Mouse (Mus musculus) olfactory bulb, adult 2 months (tissue): ENCODE measurements at regions not wholly inside any gene's neighbourhood (a gene's known extent, or its start where the extent isn't known, plus 50 kb on each side); places are given as distances from the start of the nearest gene placed in this dataset.
"Not testable (repeated sequence)": the region's sequence is repeated elsewhere in the genome, so short reads cannot be mapped to it uniquely, and the experiment has no call there.

Experiments
- H3K27ac ChIP-seq: fragments of 200-500 bp; 2 replicates; pipeline ENCODE4 v1.5.1; 2012; ENCODE audit warnings: low read depth, low read length; ENCODE audit not compliant: insufficient read depth
- H3K4me1 ChIP-seq: fragments of 200-500 bp; 2 replicates; pipeline ENCODE4 v1.6.1; 2012; ENCODE audit warnings: low read length; ENCODE audit not compliant: control insufficient read depth, insufficient read depth
- H3K4me3 ChIP-seq: fragments of 200-500 bp; 2 replicates; pipeline ENCODE4 v1.5.1; 2012; ENCODE audit warnings: mild to moderate bottlenecking, low read depth, low read length, moderate library complexity; ENCODE audit not compliant: insufficient read depth
- CTCF ChIP-seq: fragments of 200-500 bp; IDR thresholded peaks from 2 replicates; pipeline ENCODE4 v1.5.1; 2012; ENCODE audit warnings: low read depth, mild to moderate bottlenecking, low read length, moderate library complexity; ENCODE audit not compliant: insufficient read depth
- POLR2A ChIP-seq: fragments of 200-500 bp; IDR thresholded peaks from 2 replicates; pipeline ENCODE4 v1.6.1; 2012; ENCODE audit warnings: mild to moderate bottlenecking, low read depth, low read length, moderate library complexity; ENCODE audit not compliant: insufficient read depth
- WGBS: fragments of 180-500 bp; shearing (Covaris S2); methylation state at CpG from one replicate; pipeline ENCODE4 v1.1.7; 2018; 5-methylcytosine and 5-hydroxymethylcytosine counted together

GRCm38 (mm10) chr6:68813346-68813745 lies 1277.8 kb upstream of the Tacstd2 start:
- H3K4me1 ChIP-seq: no peaks in the 10 kb centered on the region
- no peak for TF ChIP-seq CTCF
- WGBS: 76% methylated on average over 3 of the region's 3 CpGs
- H3K4me3 ChIP-seq: no peak overlapping the region
- H3K27ac ChIP-seq: no peak overlapping the region

GRCm38 (mm10) chr6:68799205-68799604 lies 1263.6 kb upstream of the Tacstd2 start:
- H3K27ac ChIP-seq, H3K4me1 ChIP-seq, H3K4me3 ChIP-seq: not testable (repeated sequence)
- 93% methylated on average over 19 of the region's 19 CpGs for WGBS

GRCm38 (mm10) chr6:68771507-68771906 lies 1235.9 kb upstream of the Tacstd2 start:
- H3K4me3 ChIP-seq: no peak overlapping the region
- WGBS: 70% methylated on average over 2 of the region's 2 CpGs
- no peaks in the 10 kb centered on the region for H3K4me1 ChIP-seq
- no peak for TF ChIP-seq CTCF
- no peak overlapping the region for H3K27ac ChIP-seq

GRCm38 (mm10) chr6:68750451-68750850 lies 1214.9 kb upstream of the Tacstd2 start:
- Histone ChIP-seq H3K4me3 (no peak overlapping the region), H3K4me1 (no peaks in the 10 kb centered on the region), H3K27ac (no peak overlapping the region)
- 91% methylated on average over 1 of the region's 1 CpGs for WGBS
- TF ChIP-seq POLR2A (no peak), CTCF (no peak)

- 76% methylated on average over 3 of the region's 3 CpGs for WGBS
- no peak overlapping the region for H3K27ac ChIP-seq
- TF ChIP-seq POLR2A: no peak
- no peak for TF ChIP-seq CTCF
Measured at GRCm38 (mm10) chr6:68749699-68750098, 1214.1 kb upstream of the Tacstd2 start.

GRCm38 (mm10) chr6:68738573-68738972 lies 1203.0 kb upstream of the Tacstd2 start:
- no peak overlapping the region for H3K4me3 ChIP-seq
- TF ChIP-seq CTCF (no peak), POLR2A (no peak)
- no peak overlapping the region for H3K27ac ChIP-seq
- H3K4me1 ChIP-seq: no peaks in the 10 kb centered on the region

More at GRCm38 (mm10) chr6:68749699-68750098, 1214.1 kb upstream of the Tacstd2 start:
- Histone ChIP-seq H3K4me1 (no peaks in the 10 kb centered on the region), H3K4me3 (no peak overlapping the region)

- TF ChIP-seq CTCF (no peak), POLR2A (no peak)
- no peak overlapping the region for H3K27ac ChIP-seq
- H3K4me3 ChIP-seq: no peak overlapping the region
- no peaks in the 10 kb centered on the region for H3K4me1 ChIP-seq
- WGBS: 95% methylated on average over 3 of the region's 3 CpGs
Measured at GRCm38 (mm10) chr6:68736647-68737046, 1201.1 kb upstream of the Tacstd2 start.

GRCm38 (mm10) chr6:68736068-68736467 lies 1200.5 kb upstream of the Tacstd2 start:
- H3K27ac ChIP-seq: no peak overlapping the region

GRCm38 (mm10) chr6:68711084-68711483 lies 1175.5 kb upstream of the Tacstd2 start:
- H3K27ac ChIP-seq, H3K4me3 ChIP-seq, H3K4me1 ChIP-seq: not testable (repeated sequence)
- 68% methylated on average over 1 of the region's 1 CpGs for WGBS

More at GRCm38 (mm10) chr6:68736068-68736467, 1200.5 kb upstream of the Tacstd2 start:
- Histone ChIP-seq H3K4me3 (no peak overlapping the region), H3K4me1 (no peaks in the 10 kb centered on the region)
- no peak for TF ChIP-seq POLR2A
- TF ChIP-seq CTCF: no peak

GRCm38 (mm10) chr6:68704291-68704800 lies 1168.8 kb upstream of the Tacstd2 start:
- H3K4me1 ChIP-seq, H3K27ac ChIP-seq, H3K4me3 ChIP-seq: not testable (repeated sequence)

GRCm38 (mm10) chr6:68680792-68681110 lies 1145.2 kb upstream of the Tacstd2 start:
- H3K27ac ChIP-seq, H3K4me3 ChIP-seq, H3K4me1 ChIP-seq: not testable (repeated sequence)
